ENCODE assay signal across 15 mouse cellular contexts in the genomic region with DNA sequence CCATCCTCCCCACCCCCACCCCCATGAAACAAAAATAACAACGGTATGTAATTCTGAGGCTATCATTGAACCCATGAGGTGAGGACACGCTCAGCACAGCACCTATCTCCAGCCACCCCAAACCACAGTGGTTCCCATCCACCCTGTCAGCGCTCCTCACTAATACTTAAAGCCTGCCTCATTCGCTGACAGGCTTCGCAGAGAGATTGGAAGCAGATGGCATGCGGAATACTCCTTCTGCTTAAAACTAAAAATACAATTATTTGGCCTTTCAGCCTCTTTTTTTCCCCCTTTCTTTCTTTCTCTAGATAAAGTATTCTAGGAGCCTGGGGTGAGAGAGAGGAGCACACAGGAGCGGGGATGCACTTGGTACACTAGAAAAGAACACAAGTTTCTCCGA.
"Had no signal": no experiment of that assay in that cellular context is flagged by ENCODE, and none has a peak within 500 bp of the region (broad histone marks: within the 10 kb centered on the region; RNA-seq: fewer than 3 reads in every experiment).

No protein-coding gene starts in this region.

- H3K9me3 ChIP-seq: kidney, embryonic 15.5 days; limb, embryonic 15.5 days; liver, embryonic 12.5 days; midbrain, embryonic 12.5 days; stomach, embryonic 15.5 days had no signal

- H3K27ac ChIP-seq: kidney, embryonic 15.5 days; limb, embryonic 15.5 days; liver, embryonic 12.5 days; midbrain, embryonic 12.5 days; stomach, embryonic 15.5 days had no signal

- H3K4me1 ChIP-seq: limb, embryonic 15.5 days; liver, embryonic 12.5 days; stomach, embryonic 15.5 days had no signal

- H3K9ac ChIP-seq: kidney, embryonic 15.5 days; limb, embryonic 15.5 days; liver, embryonic 12.5 days; lung, embryonic 14.5 days; midbrain, embryonic 12.5 days; stomach, embryonic 15.5 days had no signal

- ATAC-seq: intestine, embryonic 16.5 days; liver, embryonic 12.5 days; midbrain, embryonic 16.5 days had no signal

- H3K4me3 ChIP-seq: kidney, embryonic 15.5 days; limb, embryonic 15.5 days; liver, embryonic 12.5 days; midbrain, embryonic 12.5 days; stomach, embryonic 15.5 days had no signal

- H3K4me2 ChIP-seq: kidney, embryonic 15.5 days; limb, embryonic 15.5 days; liver, embryonic 12.5 days; lung, embryonic 14.5 days; midbrain, embryonic 12.5 days; stomach, embryonic 15.5 days had no signal

- H3K27me3 ChIP-seq: kidney, embryonic 15.5 days; stomach, embryonic 15.5 days had no signal

- DNase-seq: kidney, adult 2 months; kidney, postnatal 14 days; lung, embryonic 14.5 days; lung, postnatal 10 days; lung, postnatal 4 days; right cerebral cortex, postnatal 14 days; thymus, adult 2 months; thymus, postnatal 36 days had no signal

- H3K36me3 ChIP-seq: kidney, embryonic 15.5 days; limb, embryonic 15.5 days; liver, embryonic 12.5 days; midbrain, embryonic 12.5 days; stomach, embryonic 15.5 days had no signal
